Mouse (Mus musculus) lung, adult 2 months (tissue): ENCODE measurements at regions not wholly inside any gene's neighbourhood (a gene's known extent, or its start where the extent isn't known, plus 50 kb on each side); places are given as distances from the start of the nearest gene placed in this dataset.

Source experiments
- CTCF ChIP-seq: fragments of 200-500 bp; IDR thresholded peaks from 2 replicates; pipeline ENCODE4 v1.5.1; 2011; ENCODE audit warnings: mild to moderate bottlenecking, low read length, control low read depth; ENCODE audit not compliant: insufficient read depth
- POLR2A ChIP-seq: fragments of 200-500 bp; IDR thresholded peaks from 2 replicates; pipeline ENCODE4 v1.6.1; 2011; ENCODE audit warnings: low read depth, mild to moderate bottlenecking, control low read depth, low read length, borderline replicate concordance; ENCODE audit errors: extremely low read depth

DNA sequence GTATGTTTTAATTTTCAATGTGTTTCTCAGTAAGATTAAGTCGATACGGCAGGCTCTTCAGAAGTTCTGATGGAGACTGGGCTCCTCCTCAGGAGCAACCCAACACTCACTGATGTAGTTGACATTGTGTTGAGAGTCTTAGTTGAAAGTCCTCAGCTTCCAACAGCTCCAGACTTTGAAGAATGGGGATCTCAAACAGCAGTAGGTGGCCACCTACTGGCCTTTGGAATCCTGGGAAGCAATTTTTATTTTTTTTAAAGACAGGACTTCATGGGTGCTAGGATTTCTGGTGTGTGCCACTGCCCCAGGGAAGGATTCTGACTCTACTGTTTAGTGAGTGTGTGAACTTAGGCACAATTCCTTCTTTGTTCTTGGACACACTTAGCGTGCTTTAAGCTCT is 225.9 kb upstream of the Tbc1d5 start:
- no peak for TF ChIP-seq CTCF
- no peak for TF ChIP-seq POLR2A
